Mouse (Mus musculus) c-Kit-positive CD71-positive TER-119-positive erythroid progenitor cells, embryonic 14.5 days (primary cell): ENCODE results near the gene Smyd1.

ENCODE experiments used
- DNase-seq: peaks from one replicate; pipeline ENCODE4 v3.0.0-alpha.2; 2013; ENCODE audit warnings: low spot score

Smyd1 gene

GRCm38 (mm10) chr6:71204166-71204565, 117.9 kb downstream of the Smyd1 start:
- DNase-seq, result no peak

GRCm38 (mm10) chr6:71203674-71204073, 118.4 kb downstream of the Smyd1 start:
- no peak for DNase-seq

- no peak for DNase-seq
Observed at GRCm38 (mm10) chr6:71201925-71202324, 120.1 kb downstream of the Smyd1 start.

GRCm38 (mm10) chr6:71199612-71200011, 122.4 kb downstream of the Smyd1 start, which contains the start of gene Fabp1:
Fabp1 (plus strand) TSS chr6:71199827.
- DNase-seq, result no peak

- no peak for DNase-seq
Observed at GRCm38 (mm10) chr6:71197636-71198535, 124.1 kb downstream of the Smyd1 start.

GRCm38 (mm10) chr6:71196107-71196506, 125.9 kb downstream of the Smyd1 start:
- DNase-seq, result no peak

- DNase-seq, result no peak
Observed at GRCm38 (mm10) chr6:71193151-71193740, 128.8 kb downstream of the Smyd1 start.

- no peak for DNase-seq
Observed at GRCm38 (mm10) chr6:71190501-71190900, 131.5 kb downstream of the Smyd1 start.

- DNase-seq, result no peak
Observed at GRCm38 (mm10) chr6:71189578-71189977, 132.5 kb downstream of the Smyd1 start.

- no peak for DNase-seq
Observed at GRCm38 (mm10) chr6:71184941-71185604, 137.0 kb downstream of the Smyd1 start.

GRCm38 (mm10) chr6:71180596-71180995, 141.4 kb downstream of the Smyd1 start:
- no peak for DNase-seq

GRCm38 (mm10) chr6:71172812-71173580, 149.0 kb downstream of the Smyd1 start:
- no peak for DNase-seq

GRCm38 (mm10) chr6:71166551-71167169, 155.4 kb downstream of the Smyd1 start:
- DNase-seq, result no peak

- DNase-seq, result no peak
Observed at GRCm38 (mm10) chr6:71164394-71164793, 157.6 kb downstream of the Smyd1 start.
